Mouse (Mus musculus): ENCODE data around the gene Abhd10. TPM values are rescaled to one million over a fixed set of nuclear protein-coding genes. Genes with fewer than 3 reads are reported as not detected.

The Abhd10 gene
- total and polyA plus RNA-seq, 2 experiments from 2014 or later = 21.7 to 36.2 TPM

DNA sequence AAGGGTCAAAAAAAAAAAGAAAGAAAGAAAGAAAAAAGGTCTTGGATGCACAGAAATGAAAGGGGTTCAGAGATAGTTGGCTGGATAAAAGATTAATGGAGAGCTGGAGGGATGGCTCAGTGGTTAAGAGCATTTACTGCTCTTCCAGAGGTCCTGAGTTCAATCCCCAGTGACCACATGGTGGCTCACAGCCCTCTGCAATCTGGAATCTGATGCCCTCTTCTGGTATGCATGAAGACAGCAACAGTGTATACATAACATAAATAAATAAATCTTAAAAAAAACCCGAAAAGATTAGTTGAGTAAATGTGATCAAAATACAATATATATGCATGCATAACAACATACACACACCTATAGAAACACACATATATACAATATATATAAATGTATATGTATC lies 18.7 kb upstream of the Abhd10 start:
- DNase-seq (ENCODE audit: low spot score) (no peak), ATAC-seq (no peak)
- Histone ChIP-seq H3K4me2 (ENCODE audit: low read depth, low read length) (no peak overlapping the region), H3K9ac (replicated peaks; ENCODE audit: low read length) (no peak overlapping the region), H3K27ac (no peak overlapping the region), H3K36me3 (ENCODE audit: insufficient read depth, low read length) (no peaks in the 10 kb centered on the region), H3K9me3 (ENCODE audit: low read length) (no peaks in the 10 kb centered on the region), H3K27me3 (ENCODE audit: insufficient read depth, low read length) (no peaks in the 10 kb centered on the region), H3K4me3 (ENCODE audit: low read length) (no peak overlapping the region), H3K4me1 (ENCODE audit: insufficient read depth, low read length) (no peaks in the 10 kb centered on the region)
- peak; percentile 37; the same call in 1 of the 2 replicates for TF ChIP-seq CTCF (IDR thresholded peaks at IDR 0.05; ENCODE audit: low read depth)
- WGBS = 81% methylated on average over 1 of the region's 1 CpGs

DNA sequence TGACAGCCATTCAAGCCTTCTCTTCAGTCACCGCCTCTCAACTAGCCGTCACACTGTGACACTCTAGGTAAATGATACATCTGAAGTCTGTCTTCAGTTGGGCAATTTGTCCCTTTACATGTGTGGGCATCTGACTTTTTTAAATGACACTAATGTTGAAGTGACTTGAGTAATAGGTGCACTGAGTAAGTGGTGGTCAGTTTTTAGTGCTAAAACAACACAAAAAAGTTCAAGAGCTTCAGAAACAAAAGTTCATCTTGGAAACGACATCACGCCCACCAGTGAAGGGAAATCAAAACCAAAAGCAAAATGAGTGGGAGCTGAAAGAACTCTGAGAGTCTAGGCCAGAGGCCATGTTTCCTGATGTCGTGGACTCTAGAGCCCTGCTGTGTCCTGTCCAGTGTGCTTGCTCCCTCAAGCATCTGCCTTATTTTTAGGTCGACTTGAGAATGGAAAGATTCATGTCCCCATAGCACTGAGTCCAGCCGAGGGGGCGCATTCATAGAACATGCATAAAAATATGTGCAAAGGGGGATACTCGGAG lies 16.0 kb upstream of the Abhd10 start:
- Histone ChIP-seq H3K9me3 (ENCODE audit: low read length) (no peaks in the 10 kb centered on the region), H3K4me3 (ENCODE audit: low read length) (no peak overlapping the region), H3K4me1 (ENCODE audit: insufficient read depth, low read length) (no peaks in the 10 kb centered on the region), H3K9ac (replicated peaks; ENCODE audit: low read length) (no peak overlapping the region), H3K36me3 (ENCODE audit: insufficient read depth, low read length) (no peaks in the 10 kb centered on the region), H3K4me2 (ENCODE audit: low read depth, low read length) (no peak overlapping the region), H3K27me3 (ENCODE audit: insufficient read depth, low read length) (no peaks in the 10 kb centered on the region), H3K27ac (no peak overlapping the region)
- ATAC-seq (no peak), DNase-seq (ENCODE audit: low spot score) (no peak)
- TF ChIP-seq CTCF (IDR thresholded peaks at IDR 0.05; ENCODE audit: low read depth) = no peak
- WGBS = 89% methylated on average over 9 of the region's 9 CpGs

DNA sequence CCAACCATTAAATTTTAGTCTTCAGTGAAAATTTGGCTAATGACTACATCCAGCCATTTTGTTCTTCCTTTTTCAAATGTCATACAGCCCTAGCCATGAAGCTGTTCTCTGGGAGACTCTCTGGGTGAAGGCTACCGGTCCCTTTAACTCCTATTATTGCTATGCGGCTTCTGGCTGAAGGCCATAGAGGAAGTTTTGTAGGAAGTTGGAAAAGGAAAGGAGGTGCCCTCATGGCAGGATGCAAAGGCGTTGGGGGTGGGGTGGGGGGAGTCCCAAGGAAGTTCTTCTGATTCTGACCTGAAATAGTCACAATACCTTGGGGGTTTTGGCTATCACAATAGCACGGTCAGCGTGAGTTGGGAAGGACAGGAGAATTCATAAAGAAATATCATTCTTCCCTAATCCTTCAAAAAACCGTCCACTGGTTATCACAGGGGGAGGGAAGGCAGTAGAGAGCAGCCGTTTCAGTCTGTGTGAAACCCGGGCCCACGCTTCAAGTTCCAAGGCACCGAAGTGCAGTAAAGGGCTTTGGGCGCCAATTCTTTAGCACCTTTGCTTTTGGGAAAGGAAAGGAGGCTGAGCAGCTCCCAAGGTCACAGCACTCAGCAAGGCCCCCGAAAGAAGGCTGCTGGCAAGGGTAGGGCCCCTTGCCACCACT lies 14.8 kb upstream of the Abhd10 start:
- H3K27me3 ChIP-seq (ENCODE audit: insufficient read depth, low read length) = no peaks in the 10 kb centered on the region
- ATAC-seq (no peak), DNase-seq (ENCODE audit: low spot score) (no peak)
- TF ChIP-seq CTCF (IDR thresholded peaks at IDR 0.05; ENCODE audit: low read depth) = no peak
- no peaks in the 10 kb centered on the region for H3K36me3 ChIP-seq (ENCODE audit: insufficient read depth, low read length)
- no peaks in the 10 kb centered on the region for H3K9me3 ChIP-seq (ENCODE audit: low read length)
- no peaks in the 10 kb centered on the region for H3K4me1 ChIP-seq (ENCODE audit: insufficient read depth, low read length)
- no peak overlapping the region for H3K4me3 ChIP-seq (ENCODE audit: low read length)
- no peak overlapping the region for H3K9ac ChIP-seq (replicated peaks; ENCODE audit: low read length)
- no peak overlapping the region for H3K27ac ChIP-seq
- H3K4me2 ChIP-seq (ENCODE audit: low read depth, low read length) = no peak overlapping the region
- 85% methylated on average over 12 of the region's 12 CpGs for WGBS

DNA sequence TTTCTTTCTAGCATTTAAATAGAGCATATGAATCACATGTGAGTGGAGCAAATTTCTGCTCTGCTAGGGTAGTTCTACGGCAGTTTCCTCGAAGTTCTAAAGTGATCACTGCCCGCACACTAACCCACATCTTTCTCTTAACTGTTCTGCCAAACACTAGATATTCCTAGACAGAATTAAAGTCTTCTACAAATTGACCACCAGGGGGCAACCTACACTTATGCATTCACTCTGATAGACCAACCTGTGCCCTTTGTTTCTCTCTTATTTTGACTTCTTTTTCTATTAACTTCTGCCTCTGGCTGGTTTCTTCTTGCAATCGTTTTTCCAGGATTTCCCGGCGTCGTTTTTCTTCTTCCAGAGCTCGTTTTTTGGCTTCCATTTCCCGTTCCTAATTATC lies 14.1 kb upstream of the Abhd10 start:
- Histone ChIP-seq H3K27ac (no peak overlapping the region), H3K4me2 (ENCODE audit: low read depth, low read length) (no peak overlapping the region), H3K4me1 (ENCODE audit: insufficient read depth, low read length) (no peaks in the 10 kb centered on the region), H3K4me3 (ENCODE audit: low read length) (no peak overlapping the region), H3K9me3 (ENCODE audit: low read length) (no peaks in the 10 kb centered on the region), H3K36me3 (ENCODE audit: insufficient read depth, low read length) (no peaks in the 10 kb centered on the region), H3K9ac (replicated peaks; ENCODE audit: low read length) (no peak overlapping the region), H3K27me3 (ENCODE audit: insufficient read depth, low read length) (no peaks in the 10 kb centered on the region)
- TF ChIP-seq CTCF (IDR thresholded peaks at IDR 0.05; ENCODE audit: low read depth) = peak; percentile 81
- DNase-seq (ENCODE audit: low spot score) = peak; percentile 91
- peak; percentile 84 for ATAC-seq
- WGBS = 42% methylated on average over 9 of the region's 9 CpGs

DNA sequence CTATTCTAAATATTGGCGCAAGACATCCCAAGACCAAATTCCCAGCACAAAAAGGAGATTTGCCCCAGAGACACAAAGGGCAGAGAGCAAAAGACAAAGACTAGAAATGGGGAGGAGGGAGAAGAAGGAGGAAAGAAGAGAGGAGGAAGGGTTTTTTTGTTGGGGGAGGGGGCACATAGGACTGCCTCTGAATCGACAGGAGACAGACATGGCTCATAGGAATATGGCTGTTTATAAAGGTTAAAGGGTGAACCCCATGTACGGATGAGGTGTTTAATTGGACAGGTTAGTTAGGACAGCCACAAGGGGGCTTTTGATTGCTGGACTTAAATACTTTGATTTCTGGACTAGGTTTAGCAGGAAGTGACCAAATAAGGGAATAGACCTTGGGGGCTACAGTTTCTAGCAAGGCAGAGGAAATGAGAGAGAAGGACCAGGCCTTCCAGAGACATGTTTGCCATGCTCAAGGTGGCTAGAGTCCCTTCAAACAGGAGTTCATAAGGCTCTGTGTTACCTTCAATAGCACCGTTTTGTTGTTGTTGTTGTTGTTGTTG lies 913 bp upstream of the Abhd10 start:
- Histone ChIP-seq H3K9me3 (ENCODE audit: low read length) (no peaks in the 10 kb centered on the region), H3K4me3 (ENCODE audit: low read length) (peak overlapping the region; percentile 85), H3K27me3 (ENCODE audit: insufficient read depth, low read length) (no peaks in the 10 kb centered on the region), H3K4me1 (ENCODE audit: insufficient read depth, low read length) (peaks cover 9% of the 10 kb centered on the region; the same call in 1 of the 2 replicates), H3K36me3 (ENCODE audit: insufficient read depth, low read length) (no peaks in the 10 kb centered on the region), H3K27ac (peak overlapping the region; percentile 95), H3K4me2 (ENCODE audit: low read depth, low read length) (peak overlapping the region; percentile 76), H3K9ac (replicated peaks; ENCODE audit: low read length) (no peak overlapping the region)
- TF ChIP-seq CTCF (IDR thresholded peaks at IDR 0.05; ENCODE audit: low read depth) = peak; percentile 21; the same call in 1 of the 2 replicates
- 70% methylated on average over 4 of the region's 4 CpGs for WGBS
- DNase-seq (ENCODE audit: low spot score) (peak; percentile 41), ATAC-seq (no peak)

DNA sequence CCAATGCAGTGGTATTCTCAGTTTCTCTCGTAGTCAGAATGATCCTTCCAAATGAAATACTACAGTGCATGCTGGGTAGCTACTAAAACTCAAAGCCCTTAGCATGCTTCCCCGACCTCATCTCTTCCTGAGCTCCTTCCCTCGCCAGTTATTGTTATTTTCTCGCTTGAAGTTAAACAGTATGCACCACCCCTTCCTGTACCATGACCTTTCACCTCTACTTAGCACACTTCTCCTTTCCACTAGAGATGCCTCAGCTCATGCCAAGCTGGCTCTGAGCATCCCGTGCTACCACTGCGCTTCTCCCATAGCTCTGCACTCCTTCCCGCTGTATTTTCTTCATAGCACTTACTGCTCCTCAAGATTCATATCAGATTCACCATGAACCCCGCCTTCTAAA lies 4.9 kb downstream of the Abhd10 start:
- WGBS = 88% methylated on average over 8 of the region's 8 CpGs
- Histone ChIP-seq H3K27me3 (ENCODE audit: insufficient read depth, low read length) (no peaks in the 10 kb centered on the region), H3K27ac (no peak overlapping the region), H3K4me1 (ENCODE audit: insufficient read depth, low read length) (peaks cover 3% of the 10 kb centered on the region; the same call in 1 of the 2 replicates), H3K4me2 (ENCODE audit: low read depth, low read length) (no peak overlapping the region), H3K4me3 (ENCODE audit: low read length) (no peak overlapping the region), H3K9me3 (ENCODE audit: low read length) (no peaks in the 10 kb centered on the region), H3K36me3 (ENCODE audit: insufficient read depth, low read length) (peaks cover 23% of the 10 kb centered on the region), H3K9ac (replicated peaks; ENCODE audit: low read length) (no peak overlapping the region)
- ATAC-seq = no peak
- DNase-seq (ENCODE audit: low spot score) = no peak
- TF ChIP-seq CTCF (IDR thresholded peaks at IDR 0.05; ENCODE audit: low read depth) = no peak

DNA sequence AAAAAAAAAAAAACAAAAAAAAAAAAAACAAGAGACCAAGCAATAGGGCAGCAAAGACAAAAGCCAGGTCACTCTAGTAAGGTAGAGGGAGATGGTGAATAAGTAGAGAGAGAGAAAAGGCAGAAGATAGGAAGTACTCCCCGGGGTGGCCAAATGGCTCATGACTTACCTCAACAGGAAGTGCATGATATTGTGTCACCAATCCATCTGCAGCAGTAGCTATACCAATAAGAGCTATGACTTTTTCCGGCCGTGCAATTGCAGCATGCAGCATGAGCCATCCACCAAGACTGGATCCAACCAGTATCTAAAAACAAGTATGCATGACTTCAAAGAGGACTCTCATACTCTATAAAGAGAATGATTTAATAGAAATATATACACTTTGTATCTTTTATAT lies 6.0 kb downstream of the Abhd10 start:
- H3K4me1 ChIP-seq (ENCODE audit: insufficient read depth, low read length) = peaks cover 3% of the 10 kb centered on the region; the same call in 1 of the 2 replicates
- H3K27ac ChIP-seq = no peak overlapping the region
- no peak for DNase-seq (ENCODE audit: low spot score)
- no peak for TF ChIP-seq CTCF (IDR thresholded peaks at IDR 0.05; ENCODE audit: low read depth)
- H3K9ac ChIP-seq (replicated peaks; ENCODE audit: low read length) = no peak overlapping the region
- peaks cover 25% of the 10 kb centered on the region for H3K36me3 ChIP-seq (ENCODE audit: insufficient read depth, low read length)
- ATAC-seq = no peak
- 91% methylated on average over 3 of the region's 3 CpGs for whole genome bisulfite sequencing
- no peak overlapping the region for H3K4me2 ChIP-seq (ENCODE audit: low read depth, low read length)
- H3K4me3 ChIP-seq (ENCODE audit: low read length) = no peak overlapping the region
- no peaks in the 10 kb centered on the region for H3K27me3 ChIP-seq (ENCODE audit: insufficient read depth, low read length)
- no peaks in the 10 kb centered on the region for H3K9me3 ChIP-seq (ENCODE audit: low read length)

All from hindbrain, postnatal 0 days (tissue).